Mouse (Mus musculus): ENCODE results near the gene Gpr152. TPM values are rescaled to one million over a fixed set of nuclear protein-coding genes. Genes with fewer than 3 reads are reported as not detected.
"Not testable (repeated sequence)": the region's sequence is repeated elsewhere in the genome, so short reads cannot be mapped to it uniquely, and the experiment has no call there.

The Gpr152 gene
- polyA plus RNA-seq, 1 experiment from 2014 or later: not detected

DNA sequence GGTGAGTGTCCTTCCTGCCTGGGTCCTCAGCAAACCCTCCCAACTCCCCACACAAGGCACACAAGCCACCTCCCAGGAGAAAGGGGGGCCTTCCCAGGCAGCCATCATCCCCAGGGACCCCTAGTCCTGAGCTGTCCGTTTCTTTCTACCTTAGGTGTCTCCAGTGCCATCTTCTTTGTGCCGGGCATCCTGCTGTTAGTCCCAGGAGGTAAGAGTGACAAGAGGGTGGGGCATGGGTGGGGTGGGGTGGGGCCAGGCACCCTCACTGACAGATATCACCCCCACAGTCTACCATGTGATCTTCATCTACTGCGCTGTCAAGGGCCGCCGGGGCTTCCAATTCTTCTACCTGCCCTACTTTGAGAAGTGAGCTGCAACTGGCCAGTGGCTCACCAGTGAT, 8.5 kb upstream of the Gpr152 start:
- 88% methylated on average over 5 of the region's 5 CpGs for WGBS
- Histone ChIP-seq H3K36me3 (ENCODE audit: control insufficient read depth, insufficient read depth, low read length) (peaks cover 7% of the 10 kb centered on the region; the same call in 1 of the 2 replicates), H3K4me2 (replicated peaks; ENCODE audit: low read depth, low read length) (no peak overlapping the region), H3K4me1 (replicated peaks; ENCODE audit: control insufficient read depth, insufficient read depth, low read length) (peaks cover 4% of the 10 kb centered on the region; the same call in 1 of the 2 replicates), H3K27ac (ENCODE audit: low read depth, low read length) (no peak overlapping the region), H3K9me3 (ENCODE audit: control insufficient read depth, low read length) (no peaks in the 10 kb centered on the region), H3K9ac (ENCODE audit: low read depth, low read length) (no peak overlapping the region), H3K4me3 (ENCODE audit: low read depth, low read length) (no peak overlapping the region), H3K27me3 (ENCODE audit: control insufficient read depth, insufficient read depth, low read length) (no peaks in the 10 kb centered on the region)
- ATAC-seq (ENCODE audit: low FRiP score): no peak
- no peak for DNase-seq (ENCODE audit: low spot score)

GRCm38 (mm10) chr19:4131768-4132167, 7.8 kb upstream of the Gpr152 start:
- Histone ChIP-seq H3K9me3 (ENCODE audit: control insufficient read depth, low read length) (no peaks in the 10 kb centered on the region), H3K4me2 (replicated peaks; ENCODE audit: low read depth, low read length) (no peak overlapping the region), H3K27me3 (ENCODE audit: control insufficient read depth, insufficient read depth, low read length) (no peaks in the 10 kb centered on the region), H3K4me3 (ENCODE audit: low read depth, low read length) (no peak overlapping the region), H3K36me3 (ENCODE audit: control insufficient read depth, insufficient read depth, low read length) (peaks cover 7% of the 10 kb centered on the region; the same call in 1 of the 2 replicates), H3K4me1 (replicated peaks; ENCODE audit: control insufficient read depth, insufficient read depth, low read length) (peaks cover 1% of the 10 kb centered on the region; the same call in 1 of the 2 replicates), H3K27ac (ENCODE audit: low read depth, low read length) (no peak overlapping the region), H3K9ac (ENCODE audit: low read depth, low read length) (no peak overlapping the region)
- DNase-seq (ENCODE audit: low spot score) (no peak), ATAC-seq (ENCODE audit: low FRiP score) (no peak)
- WGBS: 90% methylated on average over 2 of the region's 2 CpGs

GRCm38 (mm10) chr19:4134354-4134753, 5.2 kb upstream of the Gpr152 start:
- no peak overlapping the region for H3K4me3 ChIP-seq (ENCODE audit: low read depth, low read length)
- no peak overlapping the region for H3K9ac ChIP-seq (ENCODE audit: low read depth, low read length)
- no peak overlapping the region for H3K4me2 ChIP-seq (replicated peaks; ENCODE audit: low read depth, low read length)
- no peak for ATAC-seq (ENCODE audit: low FRiP score)
- H3K4me1 ChIP-seq (replicated peaks; ENCODE audit: control insufficient read depth, insufficient read depth, low read length): no peaks in the 10 kb centered on the region
- H3K9me3 ChIP-seq (ENCODE audit: control insufficient read depth, low read length): no peaks in the 10 kb centered on the region
- DNase-seq (ENCODE audit: low spot score): no peak
- WGBS: 91% methylated on average over 4 of the region's 4 CpGs
- no peak overlapping the region for H3K27ac ChIP-seq (ENCODE audit: low read depth, low read length)
- H3K36me3 ChIP-seq (ENCODE audit: control insufficient read depth, insufficient read depth, low read length): peaks cover 7% of the 10 kb centered on the region; the same call in 1 of the 2 replicates
- no peaks in the 10 kb centered on the region for H3K27me3 ChIP-seq (ENCODE audit: control insufficient read depth, insufficient read depth, low read length)

- not testable (repeated sequence) for H3K4me1 ChIP-seq (replicated peaks; ENCODE audit: control insufficient read depth, insufficient read depth, low read length); DNase-seq (ENCODE audit: low spot score); H3K4me2 ChIP-seq (replicated peaks; ENCODE audit: low read depth, low read length); H3K9me3 ChIP-seq (ENCODE audit: control insufficient read depth, low read length); H3K4me3 ChIP-seq (ENCODE audit: low read depth, low read length); H3K9ac ChIP-seq (ENCODE audit: low read depth, low read length); H3K27ac ChIP-seq (ENCODE audit: low read depth, low read length); H3K27me3 ChIP-seq (ENCODE audit: control insufficient read depth, insufficient read depth, low read length); ATAC-seq (ENCODE audit: low FRiP score); H3K36me3 ChIP-seq (ENCODE audit: control insufficient read depth, insufficient read depth, low read length)
- 85% methylated on average over 6 of the region's 6 CpGs for WGBS
These were observed 4.2 kb upstream of the Gpr152 start for GRCm38 (mm10) chr19:4135229-4135962.

DNA sequence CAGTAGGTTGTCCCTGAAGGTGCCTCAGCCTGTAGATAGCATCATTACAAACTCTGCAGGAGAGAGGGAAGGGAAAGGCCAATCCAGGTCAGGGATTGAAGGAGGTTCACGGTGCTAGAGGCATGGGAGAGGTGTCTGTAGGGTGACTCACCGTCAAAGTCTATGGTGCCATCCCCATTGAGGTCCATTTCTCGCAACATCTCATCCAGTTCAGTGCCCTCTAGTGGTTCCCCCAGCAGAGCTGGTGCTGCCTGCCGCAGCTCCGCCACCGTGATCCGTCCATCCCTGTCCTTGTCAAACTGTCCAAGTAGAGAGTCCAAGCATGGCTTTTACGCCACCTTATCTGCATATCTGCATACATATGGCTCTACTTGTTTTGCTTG, 3.6 kb upstream of the Gpr152 start:
- not testable (repeated sequence) for H3K9me3 ChIP-seq (ENCODE audit: control insufficient read depth, low read length); H3K27ac ChIP-seq (ENCODE audit: low read depth, low read length); H3K9ac ChIP-seq (ENCODE audit: low read depth, low read length); H3K4me3 ChIP-seq (ENCODE audit: low read depth, low read length); H3K36me3 ChIP-seq (ENCODE audit: control insufficient read depth, insufficient read depth, low read length); H3K4me2 ChIP-seq (replicated peaks; ENCODE audit: low read depth, low read length); ATAC-seq (ENCODE audit: low FRiP score); H3K4me1 ChIP-seq (replicated peaks; ENCODE audit: control insufficient read depth, insufficient read depth, low read length); H3K27me3 ChIP-seq (ENCODE audit: control insufficient read depth, insufficient read depth, low read length); DNase-seq (ENCODE audit: low spot score)
- WGBS: 25% methylated on average over 8 of the region's 8 CpGs

- Histone ChIP-seq H3K9me3 (ENCODE audit: control insufficient read depth, low read length) (no peaks in the 10 kb centered on the region), H3K36me3 (ENCODE audit: control insufficient read depth, insufficient read depth, low read length) (peaks cover 3% of the 10 kb centered on the region; the same call in 1 of the 2 replicates), H3K27ac (ENCODE audit: low read depth, low read length) (no peak overlapping the region), H3K4me1 (replicated peaks; ENCODE audit: control insufficient read depth, insufficient read depth, low read length) (no peaks in the 10 kb centered on the region), H3K4me2 (replicated peaks; ENCODE audit: low read depth, low read length) (no peak overlapping the region), H3K9ac (ENCODE audit: low read depth, low read length) (no peak overlapping the region), H3K27me3 (ENCODE audit: control insufficient read depth, insufficient read depth, low read length) (no peaks in the 10 kb centered on the region), H3K4me3 (ENCODE audit: low read depth, low read length) (no peak overlapping the region)
- ATAC-seq (ENCODE audit: low FRiP score) (no peak), DNase-seq (ENCODE audit: low spot score) (no peak)
- WGBS: 76% methylated on average over 5 of the region's 5 CpGs
These were observed 3.1 kb upstream of the Gpr152 start for GRCm38 (mm10) chr19:4136463-4136862.

DNA sequence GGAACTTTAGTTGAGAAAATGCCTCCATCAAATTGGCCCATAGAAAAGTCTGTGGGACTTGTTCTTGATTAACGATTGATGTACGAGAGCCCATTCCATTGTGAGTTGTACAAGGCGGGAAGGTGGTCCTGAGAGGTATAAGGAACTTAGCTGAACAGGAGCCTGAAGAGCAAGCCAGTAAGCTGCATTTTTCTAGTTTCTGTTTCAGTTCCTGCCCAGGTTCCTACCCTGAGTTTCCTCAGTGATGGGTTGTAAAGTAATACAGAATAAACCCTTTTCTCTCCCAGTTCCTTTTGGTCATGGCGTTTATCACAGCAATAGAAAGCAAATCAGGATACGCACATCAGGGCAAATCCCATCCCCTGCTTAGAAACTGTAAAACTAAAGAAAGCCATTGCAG, 1.7 kb upstream of the Gpr152 start:
- Histone ChIP-seq H3K9ac (ENCODE audit: low read depth, low read length) (no peak overlapping the region), H3K27ac (ENCODE audit: low read depth, low read length) (no peak overlapping the region), H3K9me3 (ENCODE audit: control insufficient read depth, low read length) (no peaks in the 10 kb centered on the region), H3K27me3 (ENCODE audit: control insufficient read depth, insufficient read depth, low read length) (no peaks in the 10 kb centered on the region), H3K4me2 (replicated peaks; ENCODE audit: low read depth, low read length) (no peak overlapping the region), H3K4me3 (ENCODE audit: low read depth, low read length) (no peak overlapping the region), H3K4me1 (replicated peaks; ENCODE audit: control insufficient read depth, insufficient read depth, low read length) (no peaks in the 10 kb centered on the region), H3K36me3 (ENCODE audit: control insufficient read depth, insufficient read depth, low read length) (no peaks in the 10 kb centered on the region)
- ATAC-seq (ENCODE audit: low FRiP score) (no peak), DNase-seq (ENCODE audit: low spot score) (no peak)
- WGBS: 83% methylated on average over 5 of the region's 5 CpGs

GRCm38 (mm10) chr19:4140147-4140546, 560 bp downstream of the Gpr152 start:
- H3K4me2 ChIP-seq (replicated peaks; ENCODE audit: low read depth, low read length): no peak overlapping the region
- DNase-seq (ENCODE audit: low spot score) (no peak), ATAC-seq (ENCODE audit: low FRiP score) (no peak)
- H3K27ac ChIP-seq (ENCODE audit: low read depth, low read length): no peak overlapping the region
- no peaks in the 10 kb centered on the region for H3K4me1 ChIP-seq (replicated peaks; ENCODE audit: control insufficient read depth, insufficient read depth, low read length)
- WGBS: 82% methylated on average over 6 of the region's 6 CpGs
- no peak overlapping the region for H3K9ac ChIP-seq (ENCODE audit: low read depth, low read length)
- no peak overlapping the region for H3K4me3 ChIP-seq (ENCODE audit: low read depth, low read length)
- no peaks in the 10 kb centered on the region for H3K27me3 ChIP-seq (ENCODE audit: control insufficient read depth, insufficient read depth, low read length)
- no peaks in the 10 kb centered on the region for H3K36me3 ChIP-seq (ENCODE audit: control insufficient read depth, insufficient read depth, low read length)
- no peaks in the 10 kb centered on the region for H3K9me3 ChIP-seq (ENCODE audit: control insufficient read depth, low read length)

DNA sequence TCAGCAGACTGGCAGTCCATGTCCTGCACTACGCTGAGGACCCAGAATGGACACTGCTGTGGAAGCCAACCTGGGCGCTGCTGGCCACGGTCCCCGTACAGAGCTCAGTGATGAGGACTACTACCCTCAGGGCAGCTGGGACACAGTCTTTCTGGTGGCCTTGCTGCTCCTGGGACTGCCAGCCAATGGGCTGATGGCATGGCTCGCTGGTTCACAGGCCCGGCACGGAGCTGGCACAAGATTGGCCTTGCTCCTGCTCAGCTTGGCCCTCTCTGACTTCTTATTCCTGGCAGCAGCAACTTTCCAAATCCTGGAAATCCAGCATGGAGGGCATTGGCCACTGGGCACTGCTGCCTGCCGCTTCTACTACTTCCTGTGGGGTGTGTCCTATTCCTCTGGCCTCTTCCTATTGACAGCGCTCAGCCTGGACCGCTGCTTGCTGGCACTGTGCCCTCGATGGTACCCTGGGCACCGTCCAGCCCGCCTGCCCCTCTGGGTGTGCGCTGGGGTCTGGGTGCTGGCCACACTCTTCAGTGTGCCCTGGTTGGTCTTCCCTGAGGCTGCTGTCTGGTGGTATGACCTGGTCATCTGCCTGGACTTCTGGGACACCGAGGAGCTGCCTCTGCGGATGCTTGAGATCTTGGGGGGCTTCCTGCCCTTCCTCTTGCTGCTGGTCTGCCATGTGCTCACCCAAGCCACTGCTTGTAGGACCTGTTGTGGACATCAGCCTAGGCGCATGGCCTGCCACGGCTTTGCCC, 3.0 kb downstream of the Gpr152 start:
- no peak overlapping the region for H3K27ac ChIP-seq (ENCODE audit: low read depth, low read length)
- no peaks in the 10 kb centered on the region for H3K36me3 ChIP-seq (ENCODE audit: control insufficient read depth, insufficient read depth, low read length)
- WGBS: 88% methylated on average over 18 of the region's 18 CpGs
- H3K9ac ChIP-seq (ENCODE audit: low read depth, low read length): no peak overlapping the region
- H3K4me1 ChIP-seq (replicated peaks; ENCODE audit: control insufficient read depth, insufficient read depth, low read length): no peaks in the 10 kb centered on the region
- no peak overlapping the region for H3K4me3 ChIP-seq (ENCODE audit: low read depth, low read length)
- H3K4me2 ChIP-seq (replicated peaks; ENCODE audit: low read depth, low read length): no peak overlapping the region
- DNase-seq (ENCODE audit: low spot score) (no peak), ATAC-seq (ENCODE audit: low FRiP score) (no peak)
- no peaks in the 10 kb centered on the region for H3K27me3 ChIP-seq (ENCODE audit: control insufficient read depth, insufficient read depth, low read length)
- no peaks in the 10 kb centered on the region for H3K9me3 ChIP-seq (ENCODE audit: control insufficient read depth, low read length)
